Mouse (Mus musculus): ENCODE data around the gene Hist1h1t.
A peak's percentile ranks its signal among the peaks of the same experiment; 100 is the strongest.
"Not testable (repeated sequence)": the region's sequence is repeated elsewhere in the genome, so short reads cannot be mapped to it uniquely, and the experiment has no call there.

Hist1h1t gene

DNA sequence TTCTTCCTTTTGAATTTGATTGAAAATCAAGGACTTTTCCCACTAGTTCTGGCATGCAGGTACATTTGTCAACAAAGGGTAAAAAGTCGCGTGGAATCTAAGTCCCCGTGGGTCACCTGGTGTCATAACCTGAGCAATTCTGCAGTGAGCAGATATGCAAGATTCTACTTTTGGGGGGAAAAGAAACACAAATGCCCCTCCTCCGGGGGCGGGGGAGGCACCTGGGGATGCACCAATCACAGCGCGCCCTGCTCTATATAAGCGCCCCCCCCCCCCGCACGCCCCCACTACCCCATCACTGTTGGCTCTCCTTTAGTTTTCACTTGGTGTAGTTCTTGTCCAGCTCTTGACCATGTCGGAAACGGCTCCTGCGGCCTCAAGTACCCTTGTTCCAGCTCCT lies at the start of gene Hist1h1t:
Gene Hist1h1t (plus strand): TSS at position 301 of the 400 bp plus-strand sequence.
- DNase-seq: no peak

GRCm38 (mm10) chr13:23659636-23660366 lies 35.8 kb upstream of the Hist1h1t start:
- no peak for DNase-seq

GRCm38 (mm10) chr13:23662536-23662935 lies 33.1 kb upstream of the Hist1h1t start:
- DNase-seq: no peak

DNA sequence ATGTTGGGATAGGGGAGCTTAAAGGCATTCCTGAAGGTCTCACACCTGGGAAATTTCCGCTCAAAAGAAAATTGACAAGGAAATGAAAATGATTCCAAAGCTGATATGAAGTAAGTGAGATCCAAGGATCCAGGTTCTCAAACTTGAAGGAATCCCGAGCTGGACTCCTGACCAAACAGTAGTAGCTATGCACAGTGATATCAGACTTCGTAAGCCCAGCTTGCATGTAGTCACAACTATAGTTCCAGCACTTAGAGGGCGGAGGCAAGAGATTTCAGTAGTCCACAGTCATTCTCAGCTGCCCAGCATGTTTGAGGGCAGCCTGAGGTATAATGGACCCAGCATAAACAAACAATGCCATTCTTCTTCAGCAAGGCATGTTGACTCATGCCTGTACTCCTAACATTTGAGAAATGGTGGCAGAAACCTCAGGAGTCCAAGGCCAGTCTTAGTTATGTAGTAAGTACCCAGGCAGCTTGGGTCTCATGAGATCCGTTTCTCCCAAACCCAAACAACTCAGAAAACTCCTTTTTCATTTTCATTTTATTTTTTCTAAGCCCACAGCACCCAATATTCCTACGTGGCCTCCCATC lies 13.5 kb upstream of the Hist1h1t start:
- DNase-seq: no peak

DNA sequence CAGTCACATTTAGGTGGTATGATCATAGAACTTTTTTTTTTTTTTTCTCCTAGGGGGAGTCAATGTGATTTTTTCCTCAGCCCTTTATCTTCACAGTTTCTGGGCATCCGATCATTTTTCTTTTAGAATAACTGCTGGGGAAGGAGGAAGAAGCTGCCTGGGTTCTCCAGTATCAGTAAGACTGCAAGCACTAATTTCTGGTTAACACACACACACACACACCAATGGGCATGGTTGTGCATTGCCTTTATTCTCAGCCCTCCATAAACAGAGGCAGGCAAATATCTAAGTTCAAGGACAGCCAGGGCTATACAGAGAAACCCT lies 13.0 kb upstream of the Hist1h1t start:
- DNase-seq: no peak

DNA sequence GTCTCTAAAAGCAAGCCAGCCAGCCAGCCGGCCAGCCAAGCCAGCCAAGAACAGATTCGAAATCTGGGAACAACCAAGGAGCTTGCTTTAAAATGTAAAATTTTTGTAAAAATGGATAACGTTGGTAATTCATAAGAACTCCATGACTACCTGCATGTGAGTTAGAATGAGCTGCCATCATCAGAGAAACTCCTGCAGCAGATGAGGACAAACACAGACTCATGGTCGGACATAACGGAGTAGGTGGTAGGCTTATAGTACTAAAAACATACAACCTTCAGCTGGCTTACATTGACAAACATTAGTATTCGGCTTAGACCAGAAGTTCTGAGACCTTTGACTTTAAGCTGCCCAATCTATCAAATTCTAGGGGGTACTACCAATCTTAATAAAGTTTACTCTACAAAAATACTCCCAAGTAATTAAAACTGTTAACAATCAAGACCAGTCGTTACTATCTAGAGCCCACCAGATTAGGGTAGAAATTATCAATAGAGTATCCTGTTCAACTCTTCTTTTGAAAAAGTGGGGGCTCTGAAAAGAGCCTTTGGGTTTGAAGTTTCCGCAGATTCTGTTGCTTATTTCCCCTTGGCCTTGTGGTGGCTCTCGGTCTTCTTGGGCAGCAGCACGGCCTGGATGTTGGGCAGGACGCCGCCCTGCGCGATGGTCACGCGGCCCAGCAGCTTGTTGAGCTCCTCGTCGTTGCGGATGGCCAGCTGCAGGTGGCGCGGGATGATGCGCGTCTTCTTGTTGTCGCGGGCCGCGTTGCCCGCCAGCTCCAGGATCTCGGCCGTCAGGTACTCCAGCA lies 12.5 kb upstream of the Hist1h1t start:
- not testable (repeated sequence) for DNase-seq

GRCm38 (mm10) chr13:23683755-23684281 lies 11.8 kb upstream of the Hist1h1t start, which contains the start of the genes Hist1h2ac and Hist1h2bc:
Gene Hist1h2ac (minus strand): TSS chr13:23683948.
Gene Hist1h2bc (plus strand): TSS chr13:23684199.
- peak; percentile 81 to 82 for DNase-seq

GRCm38 (mm10) chr13:23684295-23684945 lies 11.2 kb upstream of the Hist1h1t start:
- peak; percentile 30 to 31 for DNase-seq

- DNase-seq: no peak
Observed at GRCm38 (mm10) chr13:23685121-23685861, 10.3 kb upstream of the Hist1h1t start.

DNA sequence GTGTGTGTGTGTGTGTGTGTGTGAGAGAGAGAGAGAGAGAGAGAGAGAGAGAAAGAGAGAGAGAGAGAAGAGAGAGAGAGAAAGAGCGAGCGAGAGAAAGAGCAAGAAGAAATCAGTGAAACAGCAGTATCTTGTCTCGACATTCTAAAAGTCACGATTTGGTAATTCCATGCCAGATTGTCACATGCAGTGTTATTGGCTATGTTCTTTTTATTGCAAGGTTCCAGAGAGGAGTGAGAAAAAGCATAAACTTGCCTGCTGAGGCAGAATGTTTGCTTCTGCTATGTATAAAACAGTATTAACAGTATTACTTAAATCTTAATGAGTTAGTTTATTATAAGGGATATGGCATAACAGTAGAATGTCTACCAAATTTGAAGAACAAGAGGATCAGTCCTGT lies 9.6 kb upstream of the Hist1h1t start:
- no peak for DNase-seq

DNA sequence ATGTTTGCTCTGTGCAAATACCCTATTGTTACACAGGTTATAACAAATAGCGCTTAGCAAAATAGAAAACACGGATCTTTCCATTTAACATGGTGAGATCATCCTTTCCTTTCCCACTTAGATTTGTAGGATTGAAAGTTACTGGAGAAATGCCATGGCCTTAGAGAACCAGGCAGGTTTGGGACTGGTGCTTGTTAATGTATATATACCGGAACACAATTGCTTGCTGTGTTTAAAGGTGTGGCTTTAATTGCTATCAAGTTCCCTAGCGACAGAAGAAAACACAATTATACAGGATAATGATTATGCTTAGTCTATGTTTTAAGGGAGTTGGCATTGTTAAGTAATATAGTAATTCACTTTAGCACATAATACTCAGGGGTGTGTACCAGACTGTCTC lies 8.4 kb upstream of the Hist1h1t start:
- DNase-seq: no peak

- no peak for DNase-seq
Observed at GRCm38 (mm10) chr13:23687907-23688306, 7.7 kb upstream of the Hist1h1t start.

- no peak for DNase-seq
Observed at GRCm38 (mm10) chr13:23688956-23689355, 6.7 kb upstream of the Hist1h1t start.

- no peak for DNase-seq
Observed at GRCm38 (mm10) chr13:23689459-23689858, 6.2 kb upstream of the Hist1h1t start.

GRCm38 (mm10) chr13:23693856-23694440 lies 1.7 kb upstream of the Hist1h1t start:
- no peak for DNase-seq

DNA sequence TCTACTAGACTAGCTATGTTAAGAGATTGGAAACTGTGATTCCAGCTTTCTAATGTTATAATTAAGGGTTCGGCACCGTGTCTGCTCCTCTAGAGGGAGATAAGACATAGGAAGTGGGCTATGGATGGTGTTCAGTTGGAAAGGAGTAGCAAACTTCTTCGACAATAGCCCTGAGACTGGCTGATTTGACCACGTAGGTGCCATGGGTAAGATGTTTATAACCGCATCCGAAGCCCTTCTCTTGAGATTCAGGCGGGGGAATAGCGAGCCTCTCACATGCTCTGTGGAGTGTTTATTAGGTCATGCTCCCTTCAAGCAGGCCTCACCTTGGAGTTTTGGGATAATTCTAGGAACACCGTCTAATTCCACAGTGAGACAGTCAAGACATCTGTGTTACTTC lies 658 bp upstream of the Hist1h1t start:
- DNase-seq: no peak

GRCm38 (mm10) chr13:23696061-23696474 lies 454 bp downstream of the Hist1h1t start:
- DNase-seq: peak in 1 of 2 experiments; percentile 31

GRCm38 (mm10) chr13:23697491-23698299 lies 2.1 kb downstream of the Hist1h1t start:
- DNase-seq: peak; percentile 56 to 73

- peak; percentile 98 to 99 for DNase-seq
Observed at GRCm38 (mm10) chr13:23698300-23698693, 2.7 kb downstream of the Hist1h1t start, which contains the start of gene Hist1h4c. Gene Hist1h4c (minus strand): TSS chr13:23698454.

- DNase-seq: no peak
Observed at GRCm38 (mm10) chr13:23698996-23699395, 3.4 kb downstream of the Hist1h1t start.

- DNase-seq: no peak
Observed at GRCm38 (mm10) chr13:23699767-23700166, 4.2 kb downstream of the Hist1h1t start.
